Mouse (Mus musculus) CD4-positive helper T cell, adult 2 months (primary cell): ENCODE data around the gene Rhbdf1.
A peak's percentile ranks its signal among the peaks of the same experiment; 100 is the strongest.

Source experiments
- DNase-seq: peaks from one replicate; pipeline ENCODE4 v3.0.0-alpha.2; 2012; ENCODE audit warnings: low read depth, missing footprints, low spot score

Rhbdf1 gene

GRCm38 (mm10) chr11:32221225-32221950 is 712 bp downstream of the Rhbdf1 start:
- peak; percentile 28 for DNase-seq

GRCm38 (mm10) chr11:32220607-32221224 is 1.4 kb downstream of the Rhbdf1 start:
- DNase-seq: no peak

- no peak for DNase-seq
Observed at GRCm38 (mm10) chr11:32219287-32219686, 2.8 kb downstream of the Rhbdf1 start.

- no peak for DNase-seq
Observed at GRCm38 (mm10) chr11:32218501-32219050, 3.5 kb downstream of the Rhbdf1 start.

GRCm38 (mm10) chr11:32216851-32217250 is 5.2 kb downstream of the Rhbdf1 start:
- peak; percentile 77 for DNase-seq

GRCm38 (mm10) chr11:32215372-32216162 is 6.5 kb downstream of the Rhbdf1 start:
- no peak for DNase-seq

- DNase-seq: no peak
Observed at GRCm38 (mm10) chr11:32210623-32211022, 11.5 kb downstream of the Rhbdf1 start.

GRCm38 (mm10) chr11:32205058-32205873 is 16.8 kb downstream of the Rhbdf1 start, which contains the start of gene Snrnp25:
Gene Snrnp25 (plus strand): TSS chr11:32205415.
- peak; percentile 97 for DNase-seq

GRCm38 (mm10) chr11:32201922-32202685 is 20.0 kb downstream of the Rhbdf1 start:
- no peak for DNase-seq

GRCm38 (mm10) chr11:32200992-32201391 is 21.1 kb downstream of the Rhbdf1 start:
- DNase-seq: peak; percentile 29

GRCm38 (mm10) chr11:32200075-32200601 is 22.0 kb downstream of the Rhbdf1 start, which contains the start of gene Il9r:
Gene Il9r (minus strand): TSS chr11:32200279.
- peak; percentile 70 for DNase-seq

- DNase-seq: peak; percentile 39
Observed at GRCm38 (mm10) chr11:32199230-32199629, 22.9 kb downstream of the Rhbdf1 start.

- DNase-seq: no peak
Observed at GRCm38 (mm10) chr11:32198256-32198955, 23.7 kb downstream of the Rhbdf1 start.

- no peak for DNase-seq
Observed at GRCm38 (mm10) chr11:32197766-32198165, 24.3 kb downstream of the Rhbdf1 start.

GRCm38 (mm10) chr11:32196727-32197126 is 25.4 kb downstream of the Rhbdf1 start:
- no peak for DNase-seq

GRCm38 (mm10) chr11:32195867-32196540 is 26.1 kb downstream of the Rhbdf1 start:
- peak; percentile 54 for DNase-seq

- no peak for DNase-seq
Observed at GRCm38 (mm10) chr11:32194626-32195025, 27.5 kb downstream of the Rhbdf1 start.

GRCm38 (mm10) chr11:32194086-32194485 is 28.0 kb downstream of the Rhbdf1 start:
- no peak for DNase-seq

GRCm38 (mm10) chr11:32193156-32193555 is 28.9 kb downstream of the Rhbdf1 start:
- DNase-seq: no peak
